Mouse (Mus musculus): ENCODE results near the gene Mrpl46.

DNA sequence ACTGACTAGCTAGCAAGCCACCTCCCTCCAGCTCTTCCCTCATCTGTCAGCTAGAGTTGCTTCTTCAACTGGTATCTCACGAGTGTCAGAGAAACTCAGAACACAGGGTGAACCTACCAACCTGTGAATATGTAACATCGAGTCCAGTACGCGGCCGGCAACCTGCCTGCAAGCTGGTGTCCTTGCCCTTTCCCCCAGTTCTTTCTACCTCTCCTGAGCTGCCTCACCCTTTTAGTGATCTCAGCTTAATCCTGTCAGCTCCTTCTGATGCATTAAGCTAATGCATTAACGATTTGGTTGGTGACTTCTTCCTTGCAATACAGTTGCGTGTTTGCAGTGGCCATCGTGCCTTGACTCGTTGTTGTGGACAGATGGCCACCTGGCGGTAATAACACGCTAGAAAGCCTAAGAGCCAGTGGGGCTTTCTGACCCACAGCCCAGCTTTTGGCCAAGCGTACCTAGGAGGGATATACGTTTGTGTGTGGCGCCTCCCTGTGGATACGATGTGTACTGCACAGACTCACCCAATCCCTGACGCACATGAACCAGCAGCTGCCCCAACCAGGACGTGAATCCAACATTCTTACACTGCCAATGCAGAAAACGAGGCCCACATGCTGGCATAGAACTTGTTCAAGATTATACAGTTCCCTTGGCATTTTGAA lies 17.2 kb downstream of the Mrpl46 start:
- TF ChIP-seq POLR2A (IDR thresholded peaks at IDR 0.05; ENCODE audit: borderline replicate concordance, extremely low read depth, low read depth, low read length) (no peak), CTCF (IDR thresholded peaks at IDR 0.05; ENCODE audit: insufficient read depth, low read length) (peak; percentile 78)

Data from lung, adult 2 months (tissue).